Mouse (Mus musculus) C2C12 (cell line): ENCODE results near the gene Card14. TPM values are rescaled to one million over a fixed set of nuclear protein-coding genes. Genes with fewer than 3 reads are reported as not detected.

Experiments
- H3K27me3 ChIP-seq: one replicate; pipeline ENCODE4 v1.6.1; 2011; ENCODE audit not compliant: control insufficient read depth, insufficient read depth, insufficient read length
- H3K36me3 ChIP-seq: one replicate; pipeline ENCODE4 v1.6.1; 2011; ENCODE audit not compliant: control insufficient read depth, insufficient read depth
- H3K4me3 ChIP-seq: one replicate; pipeline ENCODE4 v1.5.1; 2011; ENCODE audit warnings: mild to moderate bottlenecking, control low read depth; ENCODE audit not compliant: poor library complexity, insufficient read depth, severe bottlenecking
- H3K79me2 ChIP-seq: one replicate; pipeline ENCODE4 v1.6.1; 2011; ENCODE audit not compliant: control insufficient read depth, insufficient read depth
- H3K79me3 ChIP-seq: one replicate; pipeline ENCODE4 v1.6.1; 2011; ENCODE audit warnings: low read depth, control low read depth
- H3ac ChIP-seq: one replicate; pipeline ENCODE3; 2011; ENCODE audit warnings: low read depth; ENCODE audit not compliant: control insufficient read depth, insufficient read length
- CEBPB ChIP-seq: IDR thresholded peaks from one replicate; pipeline ENCODE4 v1.6.1; 2011; ENCODE audit warnings: low read depth, mild to moderate bottlenecking, control low read depth, moderate library complexity
- CTCF ChIP-seq: IDR thresholded peaks from one replicate; pipeline ENCODE4 v1.5.1; 2011; ENCODE audit not compliant: control insufficient read depth, insufficient read depth, insufficient read length
- FOSL1 ChIP-seq: IDR thresholded peaks from one replicate; pipeline ENCODE4 v1.8.0; 2011; ENCODE audit warnings: mild to moderate bottlenecking, low read length; ENCODE audit not compliant: poor library complexity, insufficient read depth, severe bottlenecking
- MAX ChIP-seq: IDR thresholded peaks from one replicate; pipeline ENCODE4 v1.6.1; 2011; ENCODE audit warnings: mild to moderate bottlenecking, control low read depth
- MYOD1 ChIP-seq: IDR thresholded peaks from one replicate; pipeline ENCODE4 v1.6.1; 2011; ENCODE audit warnings: low read depth; ENCODE audit not compliant: control insufficient read depth, insufficient read length
- MYOG ChIP-seq: IDR thresholded peaks from one replicate; pipeline ENCODE4 v1.6.1; 2011; ENCODE audit not compliant: control insufficient read depth, insufficient read length; ENCODE audit errors: extremely low read depth
- USF1 ChIP-seq: IDR thresholded peaks from one replicate; pipeline ENCODE4 v1.6.1; 2011; ENCODE audit warnings: low read depth, mild to moderate bottlenecking, control low read depth, moderate library complexity
- polyA plus RNA-seq: library from polyadenylated mRNA; unstranded; fragments of >200 nt; fragmentation: generic; extraction: Trizol; gene quantifications from one replicate; pipeline ENCODE4 v1.2.1, GENCODE M21; 2012; ENCODE audit warnings: missing spikeins

Card14 gene
- polyA plus RNA-seq, 1 experiment, result not detected

- Histone ChIP-seq H3K4me3 (no peak overlapping the region), H3K36me3 (no peaks in the 10 kb centered on the region), H3ac (no peak overlapping the region), H3K79me2 (no peaks in the 10 kb centered on the region), H3K27me3 (peaks cover 35% of the 10 kb centered on the region), H3K79me3 (no peaks in the 10 kb centered on the region)
- TF ChIP-seq CEBPB (no peak), FOSL1 (no peak), USF1 (no peak), MYOD1 (no peak), MYOG (no peak), CTCF (no peak), MAX (no peak)
These were observed 23.0 kb downstream of the Card14 start for GRCm38 (mm10) chr11:119330592-119330991.

GRCm38 (mm10) chr11:119331970-119332369 is 24.4 kb downstream of the Card14 start:
- Histone ChIP-seq H3ac (no peak overlapping the region), H3K4me3 (no peak overlapping the region), H3K27me3 (peaks cover 42% of the 10 kb centered on the region), H3K79me2 (no peaks in the 10 kb centered on the region), H3K79me3 (no peaks in the 10 kb centered on the region), H3K36me3 (no peaks in the 10 kb centered on the region)
- TF ChIP-seq MAX (no peak), CEBPB (no peak), MYOG (no peak), USF1 (no peak), CTCF (no peak), FOSL1 (no peak), MYOD1 (no peak)

- TF ChIP-seq USF1, result no peak
- TF ChIP-seq MAX, result no peak
- no peak for TF ChIP-seq MYOG
- no peak for TF ChIP-seq CTCF
- TF ChIP-seq CEBPB, result no peak
- no peak for TF ChIP-seq FOSL1
- TF ChIP-seq MYOD1, result no peak
- H3ac ChIP-seq, result no peak overlapping the region
- no peaks in the 10 kb centered on the region for H3K79me3 ChIP-seq
- peaks cover 39% of the 10 kb centered on the region for H3K27me3 ChIP-seq
- H3K4me3 ChIP-seq, result no peak overlapping the region
- no peaks in the 10 kb centered on the region for H3K79me2 ChIP-seq
- H3K36me3 ChIP-seq, result no peaks in the 10 kb centered on the region
These were observed 30.9 kb downstream of the Card14 start for GRCm38 (mm10) chr11:119338271-119339059.

GRCm38 (mm10) chr11:119339179-119339578 is 31.6 kb downstream of the Card14 start:
- Histone ChIP-seq H3K4me3 (no peak overlapping the region), H3K36me3 (no peaks in the 10 kb centered on the region), H3K79me3 (no peaks in the 10 kb centered on the region), H3ac (no peak overlapping the region), H3K27me3 (peaks cover 40% of the 10 kb centered on the region), H3K79me2 (no peaks in the 10 kb centered on the region)
- no peak for TF ChIP-seq USF1
- TF ChIP-seq CEBPB, result no peak
- TF ChIP-seq FOSL1, result no peak
- no peak for TF ChIP-seq MAX
- no peak for TF ChIP-seq CTCF
- no peak for TF ChIP-seq MYOD1
- no peak for TF ChIP-seq MYOG

- H3K79me3 ChIP-seq, result no peaks in the 10 kb centered on the region
- peaks cover 45% of the 10 kb centered on the region for H3K27me3 ChIP-seq
- peak; percentile 60 for TF ChIP-seq CTCF
- TF ChIP-seq MAX, result no peak
- no peak overlapping the region for H3K4me3 ChIP-seq
- no peak overlapping the region for H3ac ChIP-seq
- H3K36me3 ChIP-seq, result no peaks in the 10 kb centered on the region
- no peaks in the 10 kb centered on the region for H3K79me2 ChIP-seq
These were observed 32.1 kb downstream of the Card14 start for GRCm38 (mm10) chr11:119339637-119340036.

- Histone ChIP-seq H3K4me3 (no peak overlapping the region), H3K79me2 (no peaks in the 10 kb centered on the region), H3ac (no peak overlapping the region), H3K27me3 (peaks cover 38% of the 10 kb centered on the region), H3K79me3 (no peaks in the 10 kb centered on the region), H3K36me3 (no peaks in the 10 kb centered on the region)
- TF ChIP-seq MAX (no peak), CTCF (no peak), MYOG (no peak), CEBPB (no peak), MYOD1 (no peak), USF1 (no peak), FOSL1 (no peak)
These were observed 36.6 kb downstream of the Card14 start for GRCm38 (mm10) chr11:119344178-119344577.
